Mouse (Mus musculus) cerebellum, postnatal 10 days (tissue): ENCODE measurements around the gene Chd1.

ENCODE experiments used
- DNase-seq, 2 experiments: peaks; one replicate each; pipeline ENCODE4 v3.0.0; 2021; ENCODE audit warnings: mixed read lengths in 2 of 2

Chd1 gene

GRCm38 (mm10) chr17:15704475-15705300 lies at the start of gene Chd1:
Chd1 (plus strand) TSS chr17:15704967.
- DNase-seq: peak; percentile 95 to 97

GRCm38 (mm10) chr17:15656881-15657607 lies 47.7 kb upstream of the Chd1 start:
- DNase-seq: no peak

GRCm38 (mm10) chr17:15672870-15673269 lies 31.9 kb upstream of the Chd1 start:
- no peak for DNase-seq

- no peak for DNase-seq
Observed at GRCm38 (mm10) chr17:15677970-15678645, 26.7 kb upstream of the Chd1 start.

GRCm38 (mm10) chr17:15679966-15680630 lies 24.7 kb upstream of the Chd1 start:
- no peak for DNase-seq

GRCm38 (mm10) chr17:15680661-15681060 lies 24.1 kb upstream of the Chd1 start:
- no peak for DNase-seq

- DNase-seq: no peak
Observed at GRCm38 (mm10) chr17:15686396-15686795, 18.4 kb upstream of the Chd1 start.

GRCm38 (mm10) chr17:15690304-15690703 lies 14.5 kb upstream of the Chd1 start:
- no peak for DNase-seq

GRCm38 (mm10) chr17:15695566-15695965 lies 9.2 kb upstream of the Chd1 start:
- DNase-seq: no peak

GRCm38 (mm10) chr17:15698956-15699355 lies 5.8 kb upstream of the Chd1 start:
- no peak for DNase-seq

GRCm38 (mm10) chr17:15701505-15701904 lies 3.3 kb upstream of the Chd1 start:
- DNase-seq: no peak

- DNase-seq: no peak
Observed at GRCm38 (mm10) chr17:15704158-15704474, 651 bp upstream of the Chd1 start.

- DNase-seq: peak; percentile 63 to 64
Observed at GRCm38 (mm10) chr17:15705303-15706284, 827 bp downstream of the Chd1 start.

- DNase-seq: no peak
Observed at GRCm38 (mm10) chr17:15714507-15714906, 9.7 kb downstream of the Chd1 start.

- DNase-seq: peak; percentile 42 to 43
Observed at GRCm38 (mm10) chr17:15715013-15715902, 10.5 kb downstream of the Chd1 start.

GRCm38 (mm10) chr17:15715940-15716339 lies 11.2 kb downstream of the Chd1 start:
- DNase-seq: no peak

GRCm38 (mm10) chr17:15720841-15721240 lies 16.1 kb downstream of the Chd1 start:
- no peak for DNase-seq

- no peak for DNase-seq
Observed at GRCm38 (mm10) chr17:15723291-15723690, 18.5 kb downstream of the Chd1 start.

GRCm38 (mm10) chr17:15723866-15724475 lies 19.2 kb downstream of the Chd1 start:
- DNase-seq: peak; percentile 69 to 80

- no peak for DNase-seq
Observed at GRCm38 (mm10) chr17:15731706-15732105, 26.9 kb downstream of the Chd1 start.
